Mouse (Mus musculus) forebrain, embryonic 11.5 days (tissue): ENCODE measurements around the gene Nav1. TPM values are rescaled to one million over a fixed set of nuclear protein-coding genes. Genes with fewer than 3 reads are reported as not detected.
A peak's percentile ranks its signal among the peaks of the same experiment; 100 is the strongest.

ENCODE experiments used
- ATAC-seq: fragments of 200-750 bp; cut with Nextera tagmentation; replicated peaks from 2 replicates; pipeline ENCODE4 v1.8.0; 2017; ENCODE audit warnings: moderate TSS enrichment; ENCODE audit not compliant: low FRiP score
- DNase-seq: peaks from one replicate; pipeline ENCODE4 v3.0.0-alpha.2; 2017; ENCODE audit warnings: low spot score
- H3K27ac ChIP-seq: fragments of 300-500 bp; sonication (generic); 2 replicates; pipeline ENCODE4 v1.5.1; 2014; ENCODE audit warnings: low read depth, low read length
- H3K27me3 ChIP-seq: fragments of 300-500 bp; sonication (generic); 2 replicates; pipeline ENCODE4 v1.6.1; 2014; ENCODE audit warnings: mild to moderate bottlenecking, low read length, mixed read lengths; ENCODE audit not compliant: control insufficient read depth, insufficient read depth
- H3K36me3 ChIP-seq: fragments of 300-500 bp; sonication (generic); 2 replicates; pipeline ENCODE4 v1.6.1; 2014; ENCODE audit warnings: mild to moderate bottlenecking, low read length, moderate library complexity, mixed read lengths; ENCODE audit not compliant: control insufficient read depth, insufficient read depth
- H3K4me1 ChIP-seq: fragments of 300-500 bp; sonication (generic); replicated peaks from 2 replicates; pipeline ENCODE4 v1.6.1; 2014; ENCODE audit warnings: low read length, mixed read lengths; ENCODE audit not compliant: control insufficient read depth, insufficient read depth
- H3K4me2 ChIP-seq: fragments of 300-500 bp; sonication (generic); 2 replicates; pipeline ENCODE4 v1.6.1; 2014; ENCODE audit warnings: low read depth, mild to moderate bottlenecking, low read length, moderate library complexity, mixed read lengths; ENCODE audit not compliant: severe bottlenecking
- H3K4me3 ChIP-seq: fragments of 300-500 bp; sonication (generic); 2 replicates; pipeline ENCODE4 v1.5.1; 2014; ENCODE audit warnings: low read depth, low read length
- H3K9ac ChIP-seq: fragments of 300-500 bp; sonication (generic); 2 replicates; pipeline ENCODE4 v1.6.1; 2014; ENCODE audit warnings: low read length
- H3K9me3 ChIP-seq: fragments of 300-500 bp; sonication (generic); 2 replicates; pipeline ENCODE4 v1.6.1; 2016; ENCODE audit warnings: low read length, mixed read lengths; ENCODE audit not compliant: control insufficient read depth
- WGBS: fragments of 180-500 bp; shearing (Covaris S2); extraction: QIAGEN DNeasy Blood & Tissue Kit; methylation state at CpG from one replicate; pipeline ENCODE4 v1.1.7; 2014; 5-methylcytosine and 5-hydroxymethylcytosine counted together
- polyA plus RNA-seq: library from polyadenylated mRNA; unstranded; fragments of >200 nt; fragmentation: Nextera tagmentation; extraction: Ambion mirVana; gene quantifications from 2 replicates; pipeline ENCODE4 v1.2.1, GENCODE M21; 2014

Nav1 gene
- polyA plus RNA-seq, 1 experiment from 2014 or later = 26.9 TPM

GRCm38 (mm10) chr1:135542841-135543810 is 64.0 kb downstream of the Nav1 start:
- Histone ChIP-seq H3K9ac (peak overlapping the region; percentile 27; the same call in 1 of the 2 replicates), H3K4me2 (no peak overlapping the region), H3K36me3 (no peaks in the 10 kb centered on the region), H3K4me3 (no peak overlapping the region), H3K27me3 (no peaks in the 10 kb centered on the region), H3K27ac (no peak overlapping the region), H3K4me1 (peaks cover 5% of the 10 kb centered on the region; the same call in 1 of the 2 replicates), H3K9me3 (no peaks in the 10 kb centered on the region)
- 48% methylated on average over 12 of the region's 12 CpGs for WGBS
- ATAC-seq = no peak
- DNase-seq = no peak

- DNase-seq = no peak
- no peaks in the 10 kb centered on the region for H3K36me3 ChIP-seq
- H3K27ac ChIP-seq = no peak overlapping the region
- no peak overlapping the region for H3K4me2 ChIP-seq
- no peaks in the 10 kb centered on the region for H3K27me3 ChIP-seq
- ATAC-seq = no peak
- no peak overlapping the region for H3K4me3 ChIP-seq
- H3K9ac ChIP-seq = no peak overlapping the region
- no peaks in the 10 kb centered on the region for H3K9me3 ChIP-seq
- WGBS = 83% methylated on average over 9 of the region's 9 CpGs
- peaks cover 5% of the 10 kb centered on the region; the same call in 1 of the 2 replicates for H3K4me1 ChIP-seq
Observed at GRCm38 (mm10) chr1:135542080-135542479, 65.0 kb downstream of the Nav1 start.

- Histone ChIP-seq H3K27ac (no peak overlapping the region), H3K4me1 (peaks cover 2% of the 10 kb centered on the region; the same call in 1 of the 2 replicates), H3K27me3 (no peaks in the 10 kb centered on the region), H3K4me3 (no peak overlapping the region), H3K36me3 (no peaks in the 10 kb centered on the region), H3K9me3 (no peaks in the 10 kb centered on the region), H3K9ac (no peak overlapping the region), H3K4me2 (no peak overlapping the region)
- 23% methylated on average over 4 of the region's 4 CpGs for WGBS
- peak; percentile 78 for ATAC-seq
- DNase-seq = peak; percentile 91
Observed at GRCm38 (mm10) chr1:135540270-135540669, 66.8 kb downstream of the Nav1 start.

GRCm38 (mm10) chr1:135538441-135539265 is 68.4 kb downstream of the Nav1 start:
- H3K4me3 ChIP-seq = no peak overlapping the region
- no peaks in the 10 kb centered on the region for H3K36me3 ChIP-seq
- no peaks in the 10 kb centered on the region for H3K27me3 ChIP-seq
- H3K27ac ChIP-seq = no peak overlapping the region
- no peaks in the 10 kb centered on the region for H3K9me3 ChIP-seq
- H3K4me2 ChIP-seq = no peak overlapping the region
- H3K9ac ChIP-seq = no peak overlapping the region
- 83% methylated on average over 12 of the region's 12 CpGs for WGBS
- ATAC-seq (no peak), DNase-seq (no peak)
- peaks cover 2% of the 10 kb centered on the region; the same call in 1 of the 2 replicates for H3K4me1 ChIP-seq

- H3K9me3 ChIP-seq = no peaks in the 10 kb centered on the region
- no peak overlapping the region for H3K9ac ChIP-seq
- peaks cover 2% of the 10 kb centered on the region; the same call in 1 of the 2 replicates for H3K4me1 ChIP-seq
- no peak for DNase-seq
- H3K27me3 ChIP-seq = no peaks in the 10 kb centered on the region
- H3K36me3 ChIP-seq = no peaks in the 10 kb centered on the region
- 95% methylated on average over 7 of the region's 7 CpGs for WGBS
- H3K4me2 ChIP-seq = no peak overlapping the region
- H3K4me3 ChIP-seq = no peak overlapping the region
- H3K27ac ChIP-seq = no peak overlapping the region
- no peak for ATAC-seq
Observed at GRCm38 (mm10) chr1:135536822-135537221, 70.3 kb downstream of the Nav1 start.

GRCm38 (mm10) chr1:135536326-135536725 is 70.8 kb downstream of the Nav1 start:
- H3K27me3 ChIP-seq = no peaks in the 10 kb centered on the region
- H3K36me3 ChIP-seq = no peaks in the 10 kb centered on the region
- peaks cover 2% of the 10 kb centered on the region; the same call in 1 of the 2 replicates for H3K4me1 ChIP-seq
- no peak overlapping the region for H3K27ac ChIP-seq
- DNase-seq (no peak), ATAC-seq (no peak)
- H3K9ac ChIP-seq = no peak overlapping the region
- no peak overlapping the region for H3K4me2 ChIP-seq
- WGBS = 70% methylated on average over 2 of the region's 2 CpGs
- no peak overlapping the region for H3K4me3 ChIP-seq
- H3K9me3 ChIP-seq = no peaks in the 10 kb centered on the region

GRCm38 (mm10) chr1:135535256-135535655 is 71.8 kb downstream of the Nav1 start:
- H3K27ac ChIP-seq = no peak overlapping the region
- DNase-seq (no peak), ATAC-seq (no peak)
- H3K4me3 ChIP-seq = no peak overlapping the region
- peaks cover 2% of the 10 kb centered on the region; the same call in 1 of the 2 replicates for H3K4me1 ChIP-seq
- H3K4me2 ChIP-seq = no peak overlapping the region
- no peaks in the 10 kb centered on the region for H3K9me3 ChIP-seq
- H3K27me3 ChIP-seq = no peaks in the 10 kb centered on the region
- no peaks in the 10 kb centered on the region for H3K36me3 ChIP-seq
- no peak overlapping the region for H3K9ac ChIP-seq
- 50% methylated on average over 4 of the region's 4 CpGs for WGBS

GRCm38 (mm10) chr1:135534782-135535181 is 72.3 kb downstream of the Nav1 start:
- ATAC-seq (no peak), DNase-seq (no peak)
- Histone ChIP-seq H3K4me2 (no peak overlapping the region), H3K4me1 (peaks cover 2% of the 10 kb centered on the region; the same call in 1 of the 2 replicates), H3K36me3 (no peaks in the 10 kb centered on the region), H3K27ac (no peak overlapping the region), H3K9me3 (no peaks in the 10 kb centered on the region), H3K27me3 (no peaks in the 10 kb centered on the region), H3K4me3 (no peak overlapping the region), H3K9ac (no peak overlapping the region)
- WGBS = 68% methylated on average over 4 of the region's 4 CpGs
